Mouse (Mus musculus) layer of hippocampus, adult 11-12 months (tissue): ENCODE measurements around the gene Fbxw26.
"Not testable (repeated sequence)": the region's sequence is repeated elsewhere in the genome, so short reads cannot be mapped to it uniquely, and the experiment has no call there.

Source experiments
- DNase-seq: peaks from one replicate; pipeline ENCODE4 v3.0.0; 2022; ENCODE audit warnings: low spot score

Fbxw26 gene

GRCm38 (mm10) chr9:109745989-109746388, at the start of gene Fbxw26:
Gene Fbxw26 (minus strand): TSS chr9:109746089.
- not testable (repeated sequence) for DNase-seq

- DNase-seq = no peak
Measured at GRCm38 (mm10) chr9:109795221-109795620, 49.3 kb upstream of the Fbxw26 start.

- not testable (repeated sequence) for DNase-seq
Measured at GRCm38 (mm10) chr9:109790570-109790969, 44.7 kb upstream of the Fbxw26 start, which contains the start of gene Fbxw27. Gene Fbxw27 (minus strand): TSS chr9:109790670.

- DNase-seq = not testable (repeated sequence)
Measured at GRCm38 (mm10) chr9:109766841-109767240, 21.0 kb upstream of the Fbxw26 start.

- not testable (repeated sequence) for DNase-seq
Measured at GRCm38 (mm10) chr9:109702600-109702999, 43.3 kb downstream of the Fbxw26 start, which contains the start of gene Fbxw18. Gene Fbxw18 (minus strand): TSS chr9:109702700.

- peak; percentile 43 for DNase-seq
Measured at GRCm38 (mm10) chr9:109685299-109685698, 60.6 kb downstream of the Fbxw26 start.
